Mouse (Mus musculus): ENCODE data around the gene Mlycd.

GRCm38 (mm10) chr8:119420318-119420717 is 25.6 kb downstream of the Mlycd start:
- TF ChIP-seq CTCF (IDR thresholded peaks at IDR 0.05; ENCODE audit: borderline replicate concordance, insufficient read depth, low read depth, low read length), result no peak
- no peak for TF ChIP-seq POLR2A (IDR thresholded peaks at IDR 0.05; ENCODE audit: borderline replicate concordance, insufficient read depth, low read length)

Data from cerebellum, adult 2 months (tissue).